10 mouse cellular contexts compared by ENCODE assay signal in the genomic region with DNA sequence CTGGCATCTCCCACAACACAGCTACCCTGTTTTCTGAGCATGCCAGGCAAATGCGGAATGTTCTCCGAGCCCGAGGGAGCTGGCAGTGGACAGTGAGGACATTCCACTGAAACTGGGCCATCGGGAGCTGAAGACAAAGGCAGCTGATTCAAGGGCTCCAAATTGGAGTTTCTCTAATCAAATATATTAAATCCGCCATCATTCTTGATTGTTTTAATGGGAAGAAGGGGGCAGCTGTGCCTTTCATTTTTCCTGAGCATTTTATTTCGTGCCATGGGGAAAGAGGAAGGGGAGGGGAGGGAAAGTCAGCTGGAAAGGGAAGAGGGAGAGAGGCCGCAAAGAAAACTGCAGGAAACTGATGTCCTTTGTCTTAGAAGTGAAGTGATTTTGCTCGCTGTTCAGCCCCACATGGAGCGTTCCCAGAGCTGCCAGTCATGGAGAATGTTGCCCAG.
DNase-seq lines count a peak whose midpoint lies in the region; ATAC-seq lines count a peak whose summit lies in the region.
"Had no signal": no experiment of that assay in that cellular context is flagged by ENCODE, and none has a peak within 500 bp of the region (broad histone marks: within the 10 kb centered on the region; RNA-seq: fewer than 3 reads in every experiment).

No protein-coding gene starts in this region.

- no peak overlapping the region for H3K9ac ChIP-seq in forebrain, embryonic 11.5 days (ENCODE audit: low read length)
- 0 out of 2 replicates have a peak overlapping the region, but pooled peaks have one; percentile 12 for H3K9ac ChIP-seq in hindbrain, embryonic 11.5 days (ENCODE audit: low read depth, low read length)
- H3K9ac ChIP-seq in neural tube, embryonic 14.5 days (replicated peaks; ENCODE audit: low read depth, low read length), result no peak overlapping the region
- no peak overlapping the region for H3K9ac ChIP-seq in kidney, embryonic 16.5 days (replicated peaks; ENCODE audit: low read length)
- H3K9ac ChIP-seq: kidney, embryonic 15.5 days; liver, embryonic 15.5 days had no signal

- peak overlapping the region; percentile 72 for H3K27ac ChIP-seq in forebrain, embryonic 10.5 days
- no peak overlapping the region for H3K27ac ChIP-seq in forebrain, embryonic 11.5 days (ENCODE audit: low read depth, low read length)
- peak overlapping the region; percentile 87; the same call in 1 of the 2 replicates for H3K27ac ChIP-seq in hindbrain, embryonic 11.5 days (ENCODE audit: low read depth, low read length)
- H3K27ac ChIP-seq in neural tube, embryonic 14.5 days (ENCODE audit: low read depth, low read length), result 0 out of 2 replicates have a peak overlapping the region, but pooled peaks have one; percentile 2
- no peak overlapping the region for H3K27ac ChIP-seq in kidney, embryonic 16.5 days (ENCODE audit: low read length)
- H3K27ac ChIP-seq: kidney, embryonic 15.5 days; liver, embryonic 15.5 days had no signal

- no peak overlapping the region for H3K4me3 ChIP-seq in forebrain, embryonic 10.5 days
- no peak overlapping the region for H3K4me3 ChIP-seq in forebrain, embryonic 11.5 days (ENCODE audit: low read depth, low read length)
- H3K4me3 ChIP-seq in hindbrain, embryonic 11.5 days (ENCODE audit: low read depth, low read length), result no peak overlapping the region
- H3K4me3 ChIP-seq in neural tube, embryonic 14.5 days (ENCODE audit: low read depth, low read length), result no peak overlapping the region
- H3K4me3 ChIP-seq in kidney, embryonic 16.5 days (ENCODE audit: low read length), result no peak overlapping the region
- H3K4me3 ChIP-seq: kidney, embryonic 15.5 days; liver, embryonic 15.5 days had no signal

- peaks cover 47% of the 10 kb centered on the region for H3K4me1 ChIP-seq in forebrain, embryonic 10.5 days
- H3K4me1 ChIP-seq in forebrain, embryonic 11.5 days (replicated peaks; ENCODE audit: control insufficient read depth, insufficient read depth, low read length), result peaks cover 8% of the 10 kb centered on the region
- peaks cover 10% of the 10 kb centered on the region; the same call in 1 of the 2 replicates for H3K4me1 ChIP-seq in hindbrain, embryonic 11.5 days (replicated peaks; ENCODE audit: control insufficient read depth, insufficient read depth, low read length)
- H3K4me1 ChIP-seq in neural tube, embryonic 14.5 days (ENCODE audit: control insufficient read depth, insufficient read depth, low read length), result no peaks in the 10 kb centered on the region; the same call in 1 of the 2 replicates
- H3K4me1 ChIP-seq in kidney, embryonic 16.5 days (ENCODE audit: insufficient read depth, low read length), result peaks cover 11% of the 10 kb centered on the region
- H3K4me1 ChIP-seq: liver, embryonic 15.5 days had no signal

- no peak overlapping the region for H3K4me2 ChIP-seq in forebrain, embryonic 11.5 days (ENCODE audit: low read depth, low read length, severe bottlenecking)
- H3K4me2 ChIP-seq in hindbrain, embryonic 11.5 days (replicated peaks; ENCODE audit: low read depth, low read length), result no peak overlapping the region
- H3K4me2 ChIP-seq in neural tube, embryonic 14.5 days (ENCODE audit: low read depth, low read length), result no peak overlapping the region
- H3K4me2 ChIP-seq in kidney, embryonic 16.5 days (replicated peaks; ENCODE audit: low read depth, low read length), result no peak overlapping the region
- H3K4me2 ChIP-seq: kidney, embryonic 15.5 days; liver, embryonic 15.5 days had no signal

- ATAC-seq in forebrain, embryonic 11.5 days (replicated peaks; ENCODE audit: low FRiP score), result no peak
- ATAC-seq in hindbrain, embryonic 11.5 days (ENCODE audit: low FRiP score), result no peak
- ATAC-seq in neural tube, embryonic 14.5 days (ENCODE audit: low read depth), result no peak
- no peak for ATAC-seq in kidney, embryonic 16.5 days (ENCODE audit: low FRiP score, low TSS enrichment)

- H3K9me3 ChIP-seq in forebrain, embryonic 10.5 days, result no peaks in the 10 kb centered on the region
- no peaks in the 10 kb centered on the region for H3K9me3 ChIP-seq in forebrain, embryonic 11.5 days (ENCODE audit: control insufficient read depth, low read length)
- no peaks in the 10 kb centered on the region for H3K9me3 ChIP-seq in hindbrain, embryonic 11.5 days (ENCODE audit: control insufficient read depth, low read length)
- H3K9me3 ChIP-seq in neural tube, embryonic 14.5 days (ENCODE audit: control insufficient read depth, low read length), result no peaks in the 10 kb centered on the region
- no peaks in the 10 kb centered on the region for H3K9me3 ChIP-seq in kidney, embryonic 16.5 days (ENCODE audit: low read length)
- H3K9me3 ChIP-seq: kidney, embryonic 15.5 days; liver, embryonic 15.5 days had no signal

- no peak for DNase-seq in forebrain, embryonic 10.5 days (ENCODE audit: extremely low spot score, low spot score)
- DNase-seq in forebrain, embryonic 11.5 days (ENCODE audit: low spot score), result no peak
- DNase-seq in right cerebral cortex, adult 18-20 months, result peak; percentile 54
- DNase-seq in right cerebral cortex, postnatal 14 days, result no peak
- DNase-seq in hindbrain, embryonic 11.5 days (ENCODE audit: low spot score), result peak; percentile 25
- no peak for DNase-seq in B cell, adult 2 months

- WGBS in forebrain, embryonic 10.5 days, result 71% methylated on average over 9 of the region's 9 CpGs
- 62% methylated on average over 9 of the region's 9 CpGs for WGBS in forebrain, embryonic 11.5 days
- 61% methylated on average over 9 of the region's 9 CpGs for WGBS in hindbrain, embryonic 11.5 days
- 26% methylated on average over 9 of the region's 9 CpGs for WGBS in neural tube, embryonic 14.5 days
- WGBS in kidney, embryonic 16.5 days, result 78% methylated on average over 9 of the region's 9 CpGs

- peaks cover 6% of the 10 kb centered on the region for H3K27me3 ChIP-seq in forebrain, embryonic 10.5 days (ENCODE audit: poor library complexity, severe bottlenecking)
- no peaks in the 10 kb centered on the region for H3K27me3 ChIP-seq in forebrain, embryonic 11.5 days (ENCODE audit: control insufficient read depth, insufficient read depth, low read length)
- H3K27me3 ChIP-seq in hindbrain, embryonic 11.5 days (ENCODE audit: control insufficient read depth, insufficient read depth, low read length), result no peaks in the 10 kb centered on the region
- no peaks in the 10 kb centered on the region for H3K27me3 ChIP-seq in neural tube, embryonic 14.5 days (ENCODE audit: control insufficient read depth, insufficient read depth, low read length)
- H3K27me3 ChIP-seq in kidney, embryonic 16.5 days (ENCODE audit: insufficient read depth, low read length), result no peaks in the 10 kb centered on the region
- H3K27me3 ChIP-seq: kidney, embryonic 15.5 days; liver, embryonic 15.5 days had no signal

- no peaks in the 10 kb centered on the region for H3K36me3 ChIP-seq in forebrain, embryonic 10.5 days (replicated peaks)
- no peaks in the 10 kb centered on the region for H3K36me3 ChIP-seq in forebrain, embryonic 11.5 days (ENCODE audit: control insufficient read depth, insufficient read depth, low read length)
- H3K36me3 ChIP-seq in hindbrain, embryonic 11.5 days (ENCODE audit: control insufficient read depth, insufficient read depth, low read length), result no peaks in the 10 kb centered on the region
- no peaks in the 10 kb centered on the region for H3K36me3 ChIP-seq in neural tube, embryonic 14.5 days (ENCODE audit: control insufficient read depth, insufficient read depth, low read length)
- no peaks in the 10 kb centered on the region for H3K36me3 ChIP-seq in kidney, embryonic 16.5 days (ENCODE audit: insufficient read depth, low read length)
- H3K36me3 ChIP-seq: kidney, embryonic 15.5 days; liver, embryonic 15.5 days had no signal

Comparison
In these comparisons a context has a peak if more than half of its experiments do, and no peak if none do; other contexts are left out.
1. DNase-seq: peak in right cerebral cortex, adult 18-20 months (single experiment) and hindbrain, embryonic 11.5 days (single experiment); none in forebrain, embryonic 10.5 days (single experiment), forebrain, embryonic 11.5 days (single experiment), right cerebral cortex, postnatal 14 days (single experiment) and B cell, adult 2 months (0 of 2).
2. H3K27ac ChIP-seq: peak in forebrain, embryonic 10.5 days (single experiment), hindbrain, embryonic 11.5 days (single experiment) and neural tube, embryonic 14.5 days (single experiment); none in forebrain, embryonic 11.5 days (single experiment) and kidney, embryonic 16.5 days (single experiment).